Mouse (Mus musculus) 3134 (cell line): Measurements from ENCODE around the gene 1600014C10Rik.
A peak's percentile ranks its signal among the peaks of the same experiment; 100 is the strongest.

Experiments
- DNase-seq: peaks from one replicate; pipeline ENCODE4 v3.0.0-alpha.2; 2011; ENCODE audit warnings: low spot score; ENCODE audit not compliant: insufficient read length; ENCODE audit errors: extremely low read depth

Gene 1600014C10Rik

GRCm38 (mm10) chr7:38183709-38184417 lies 846 bp downstream of the 1600014C10Rik start:
- peak; percentile 90 for DNase-seq

GRCm38 (mm10) chr7:38184418-38184745 lies 1.4 kb downstream of the 1600014C10Rik start:
- DNase-seq = no peak

GRCm38 (mm10) chr7:38184786-38185185 lies 1.8 kb downstream of the 1600014C10Rik start:
- no peak for DNase-seq

GRCm38 (mm10) chr7:38186861-38187260 lies 3.8 kb downstream of the 1600014C10Rik start:
- no peak for DNase-seq

DNA sequence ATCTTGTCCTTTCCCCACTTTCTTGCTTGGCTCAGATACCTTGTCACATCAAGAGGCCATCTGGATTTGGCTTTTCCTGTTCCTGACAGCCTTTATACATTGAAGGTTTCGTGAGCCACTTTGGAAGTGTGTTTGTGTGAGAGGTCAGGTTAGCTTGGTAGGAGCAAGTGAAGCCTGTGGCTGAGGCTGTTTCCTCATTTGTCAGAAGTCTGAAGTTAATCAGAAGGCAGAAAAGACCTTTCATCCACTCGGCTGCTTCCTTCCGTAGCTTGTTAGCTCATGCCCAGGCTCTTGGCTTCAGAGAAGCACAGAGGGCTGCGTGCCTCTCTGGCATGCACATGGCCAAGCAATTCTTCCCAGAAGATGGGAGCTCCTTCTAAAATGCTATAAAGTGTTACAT lies 4.8 kb downstream of the 1600014C10Rik start:
- no peak for DNase-seq

DNA sequence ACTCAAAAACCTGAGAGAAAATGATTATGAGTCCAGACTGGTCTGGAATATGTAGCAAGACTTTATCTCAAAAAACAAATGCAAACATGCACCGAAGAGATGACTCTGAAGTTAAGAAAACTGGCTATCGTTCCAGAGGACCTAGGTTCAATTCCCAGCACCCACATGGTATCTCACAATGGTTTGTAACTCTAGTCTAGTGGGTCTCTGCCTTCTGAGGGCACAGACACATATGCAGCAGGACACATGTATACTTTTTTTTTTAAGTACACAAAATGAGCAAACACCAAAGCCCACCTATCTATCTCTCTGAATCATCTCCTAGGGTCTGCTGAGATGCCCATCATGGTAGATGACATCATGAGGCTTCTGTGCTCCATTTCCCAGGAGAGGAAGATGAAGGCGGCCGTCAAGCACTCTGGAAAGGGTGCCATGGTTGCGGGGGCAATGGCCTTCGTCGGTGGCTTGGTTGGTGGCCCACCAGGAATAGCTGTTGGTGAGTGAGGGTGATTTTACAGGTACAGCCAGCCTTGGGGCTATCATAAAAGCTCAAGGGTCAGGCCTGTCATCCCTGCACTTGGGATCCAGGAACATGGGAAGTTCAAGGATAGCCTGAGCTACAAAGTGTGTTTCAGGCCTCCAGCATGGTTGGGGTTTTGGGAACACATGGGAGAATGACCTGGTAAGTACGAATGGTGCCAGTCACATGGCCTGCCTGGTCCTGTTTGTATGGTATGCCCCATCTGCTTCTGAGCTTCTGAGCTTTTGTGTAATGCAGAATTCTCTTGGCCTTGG lies 5.5 kb downstream of the 1600014C10Rik start:
- DNase-seq = no peak

DNA sequence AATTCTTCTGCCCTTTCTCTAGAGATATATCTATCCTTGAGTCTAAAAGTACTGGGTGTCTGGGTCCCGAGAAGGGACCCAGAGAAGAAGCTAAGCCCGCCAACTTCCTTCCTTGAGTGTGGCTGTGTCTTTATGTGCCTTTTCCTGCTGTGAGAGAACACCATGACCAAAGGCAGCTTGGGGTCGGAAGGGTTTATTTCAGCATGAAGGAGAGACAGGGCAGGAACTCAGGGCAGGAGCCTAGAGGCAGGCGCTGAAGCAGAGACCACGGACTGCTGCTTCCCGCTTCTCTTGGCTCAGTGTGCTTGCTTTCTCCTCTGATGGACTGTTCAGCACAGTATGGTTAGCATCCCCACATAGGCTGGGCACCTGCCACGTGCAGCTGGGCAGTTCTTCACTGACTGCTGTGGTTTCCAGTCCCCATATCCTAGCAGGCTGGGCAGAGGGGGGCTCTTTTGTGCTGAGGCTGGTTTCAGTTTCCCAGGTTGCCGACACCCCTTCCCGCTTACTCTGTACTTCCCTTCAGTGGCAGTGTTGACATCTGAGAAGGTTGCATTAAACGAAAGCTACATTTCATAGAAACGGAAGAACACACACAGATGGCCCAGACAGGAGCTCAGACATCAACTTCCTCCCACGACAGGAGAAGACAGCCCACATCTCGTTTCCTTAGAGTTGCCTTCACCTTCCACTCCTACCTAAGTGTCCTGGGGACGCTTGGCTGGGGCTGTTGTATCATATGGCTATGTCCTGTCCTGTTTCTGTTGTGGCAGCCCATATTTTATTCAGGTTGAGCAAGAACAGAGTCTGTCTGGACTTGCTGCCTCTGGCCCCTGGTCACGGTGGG lies 6.3 kb downstream of the 1600014C10Rik start:
- DNase-seq = no peak

DNA sequence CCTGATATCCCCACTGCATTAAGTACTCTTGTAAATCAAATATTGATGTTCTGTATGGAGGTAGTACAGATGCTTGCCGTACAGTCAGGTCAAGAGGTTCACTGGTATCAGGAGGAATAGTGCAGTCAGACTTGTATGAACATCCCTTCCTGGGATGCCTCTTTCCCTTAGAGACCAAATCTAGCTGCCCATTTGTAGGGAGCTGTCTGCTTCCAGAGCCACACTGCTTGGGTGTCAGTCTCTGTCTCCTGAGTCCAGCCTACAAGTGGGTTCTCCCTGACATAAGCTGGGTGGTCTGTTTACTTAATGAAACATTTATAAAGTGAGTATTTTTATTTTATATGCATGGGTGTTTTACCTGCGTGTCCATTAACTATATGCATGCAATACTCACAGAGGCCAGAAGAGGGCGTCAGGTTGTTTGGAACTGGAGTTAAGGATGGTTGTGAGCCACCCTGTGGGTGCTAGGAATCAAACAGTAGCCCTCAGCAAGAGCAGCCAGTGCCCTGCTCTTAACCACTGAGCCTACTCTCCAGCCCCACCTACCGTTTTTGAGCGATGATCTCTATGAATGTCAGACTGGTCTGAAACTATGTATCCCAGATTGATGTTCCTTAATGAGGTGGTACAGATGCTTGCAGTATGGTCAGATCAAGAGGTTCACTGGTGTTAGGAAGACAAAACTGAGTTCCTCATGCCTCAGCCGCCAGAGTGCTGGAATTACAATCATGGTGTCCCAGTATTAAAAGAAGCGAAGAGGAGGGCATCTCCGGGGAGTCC lies 7.2 kb downstream of the 1600014C10Rik start:
- no peak for DNase-seq

DNA sequence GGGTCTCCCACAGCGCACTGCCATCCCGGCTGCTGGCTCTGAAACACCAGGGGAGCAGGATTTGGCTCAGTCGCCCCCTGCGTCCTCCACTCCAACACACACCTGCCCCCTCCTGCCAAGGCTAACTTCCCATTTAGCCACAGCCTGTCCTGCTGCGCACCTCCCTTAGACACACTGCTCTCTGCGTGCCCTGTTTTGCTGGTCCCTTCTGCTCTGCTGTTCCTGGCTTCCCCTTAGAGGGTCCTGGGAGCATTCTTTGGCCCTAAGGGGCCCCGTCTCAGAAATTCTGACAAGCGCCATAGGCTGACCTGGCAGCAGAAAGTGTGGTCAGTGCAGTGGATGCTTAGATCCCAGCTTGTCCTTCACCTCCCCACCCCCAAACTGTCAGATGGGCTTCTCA lies 8.1 kb downstream of the 1600014C10Rik start:
- no peak for DNase-seq

GRCm38 (mm10) chr7:38191571-38191970 lies 8.6 kb downstream of the 1600014C10Rik start:
- no peak for DNase-seq

DNA sequence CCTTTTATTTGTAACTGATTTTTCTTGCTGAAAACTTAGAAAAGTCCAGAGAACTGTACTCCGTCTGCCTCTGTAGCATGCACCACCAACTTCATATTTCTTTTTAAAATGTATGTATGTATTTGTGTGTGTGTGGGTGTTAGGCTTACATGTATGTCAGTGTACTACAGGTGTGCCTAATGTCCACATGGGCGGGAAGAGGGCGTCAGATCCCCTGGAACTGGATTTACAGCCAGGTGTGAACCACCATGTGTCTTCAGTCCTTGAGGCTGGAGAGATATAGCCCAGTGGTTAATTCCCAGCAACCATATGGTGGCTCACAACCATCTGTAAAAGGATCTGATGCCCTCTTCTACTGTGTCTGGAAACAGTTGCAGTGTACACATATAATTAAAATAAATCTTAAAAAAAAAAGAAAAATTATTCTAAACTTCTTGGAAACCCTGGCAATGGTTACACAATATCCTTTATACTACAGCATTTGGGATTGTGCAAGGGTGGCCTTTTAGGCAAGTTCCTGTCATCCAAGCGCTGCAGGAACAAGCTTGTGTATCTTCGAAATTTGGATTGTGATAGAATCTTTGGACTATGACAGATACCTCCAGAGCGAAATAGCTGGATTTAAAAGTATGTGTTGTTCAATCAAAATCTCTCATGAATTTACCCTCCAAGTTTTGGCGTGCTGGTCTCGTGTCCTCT lies 17.0 kb downstream of the 1600014C10Rik start:
- DNase-seq = no peak

- DNase-seq = peak; percentile 73
Measured at GRCm38 (mm10) chr7:38200606-38201289, 17.7 kb downstream of the 1600014C10Rik start.

DNA sequence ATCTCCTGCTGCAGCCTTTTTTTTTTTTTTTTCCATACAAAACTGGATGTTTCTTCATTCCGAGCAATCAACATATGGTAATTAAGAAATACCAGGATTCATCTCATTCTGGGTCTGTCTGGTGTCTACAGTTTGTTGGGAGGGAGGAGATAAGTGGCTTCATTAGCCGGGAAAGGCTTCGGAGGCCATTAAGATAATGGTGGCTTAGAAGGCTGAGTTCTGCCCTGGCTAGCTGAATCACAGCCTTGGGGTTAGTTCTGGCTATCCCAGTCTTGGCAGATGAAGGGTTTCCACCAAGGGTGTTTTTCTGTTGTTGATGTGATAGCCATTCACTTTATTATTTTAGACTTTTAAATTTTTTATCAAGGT lies 18.3 kb downstream of the 1600014C10Rik start:
- no peak for DNase-seq

DNA sequence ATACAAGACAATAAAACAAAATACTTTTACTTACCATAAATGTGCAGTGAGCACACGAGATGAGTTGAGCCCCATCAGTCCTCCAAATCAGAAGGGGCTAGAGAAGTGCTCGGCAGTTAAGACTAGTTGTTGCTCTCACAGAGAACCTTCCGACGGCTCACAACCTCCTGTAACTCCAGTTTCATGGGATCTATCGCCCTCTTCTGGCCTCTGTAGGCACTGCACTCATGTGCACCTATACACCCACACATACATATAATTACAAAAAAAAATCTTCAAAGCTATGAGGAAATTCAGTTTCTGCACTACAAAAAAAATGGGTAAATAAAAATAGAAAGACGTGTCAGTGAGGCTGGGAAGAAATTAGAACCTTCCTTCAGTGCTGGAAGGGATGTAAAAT lies 21.3 kb downstream of the 1600014C10Rik start:
- no peak for DNase-seq

DNA sequence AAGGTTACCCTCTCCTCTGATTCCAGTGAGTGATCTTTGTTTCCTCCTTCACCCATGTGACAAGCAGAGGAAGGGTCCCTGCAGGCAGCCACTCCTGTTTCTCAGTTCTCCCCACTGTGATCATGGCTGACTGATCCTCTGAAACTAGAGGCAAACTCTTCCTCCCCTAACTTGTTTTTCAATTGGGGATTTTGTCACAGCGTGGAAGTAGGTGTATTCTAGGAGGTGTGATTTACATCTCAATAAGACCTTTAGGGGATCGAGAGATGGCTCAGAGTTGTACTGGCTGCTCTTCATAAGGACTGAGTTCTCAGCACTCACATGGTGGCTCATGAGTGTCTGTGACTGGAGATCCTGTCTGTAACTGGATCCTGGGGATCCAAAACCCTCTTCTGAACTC lies 22.8 kb downstream of the 1600014C10Rik start:
- DNase-seq = no peak

- peak; percentile 58 for DNase-seq
Measured at GRCm38 (mm10) chr7:38206564-38206963, 23.5 kb downstream of the 1600014C10Rik start.

GRCm38 (mm10) chr7:38208969-38209368 lies 26.0 kb downstream of the 1600014C10Rik start:
- DNase-seq = no peak

- no peak for DNase-seq
Measured at GRCm38 (mm10) chr7:38209478-38210152, 26.6 kb downstream of the 1600014C10Rik start.

- DNase-seq = no peak
Measured at GRCm38 (mm10) chr7:38212651-38213062, 29.6 kb downstream of the 1600014C10Rik start.
